22 mouse cellular contexts compared by ENCODE assay signal in the genomic region with DNA sequence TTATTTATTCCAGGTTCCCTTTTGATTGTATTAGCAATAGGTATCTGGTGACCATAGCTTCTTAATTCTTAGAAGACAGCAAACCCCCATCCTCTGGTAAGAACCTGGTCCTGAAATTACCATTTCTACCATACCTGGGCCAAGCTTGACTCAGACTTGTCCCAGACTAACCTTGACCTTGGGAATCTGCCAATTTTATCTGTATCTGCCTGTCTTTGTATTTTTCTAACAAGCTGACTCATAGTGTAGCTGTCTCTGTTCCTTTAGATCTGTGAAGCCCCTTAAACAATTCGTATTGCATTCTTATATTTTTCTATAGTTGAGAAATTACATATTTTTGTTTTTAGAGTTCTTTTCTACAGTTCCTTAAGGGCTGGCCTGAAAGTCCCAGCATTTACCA. TPM values are rescaled to one million over a fixed set of nuclear protein-coding genes. Genes with fewer than 3 reads are reported as not detected.
A peak's percentile ranks its signal among the peaks of the same experiment; 100 is the strongest.
DNase-seq lines count a peak whose midpoint lies in the region; ATAC-seq and TF ChIP-seq lines count a peak whose summit lies in the region.
"Had no signal": no experiment of that assay in that cellular context is flagged by ENCODE, and none has a peak within 500 bp of the region (broad histone marks: within the 10 kb centered on the region; RNA-seq: fewer than 3 reads in every experiment).

No protein-coding gene starts in this region.

- no peaks in the 10 kb centered on the region for H3K4me1 ChIP-seq in liver, adult 2 months (ENCODE audit: control insufficient read depth, insufficient read depth, low read length)
- no peaks in the 10 kb centered on the region for H3K4me1 ChIP-seq in liver, embryonic 11.5 days (replicated peaks; ENCODE audit: control insufficient read depth, insufficient read depth, low read length)
- H3K4me1 ChIP-seq in MEL (ENCODE audit: control insufficient read depth in 1 of 2, insufficient read depth in 2 of 2, low read length in 2 of 2), result peaks cover 21 to 22% of the 10 kb centered on the region in 2 experiments
- H3K4me1 ChIP-seq: embryonic facial prominence, embryonic 10.5 days; embryonic facial prominence, embryonic 12.5 days; forebrain, embryonic 13.5 days; forebrain, embryonic 15.5 days had no signal

- no peak for TF ChIP-seq POLR2A in liver, adult 2 months (IDR thresholded peaks at IDR 0.05; ENCODE audit: extremely low read depth, insufficient read depth, low read length)
- no peak for TF ChIP-seq POLR2A in MEL (IDR thresholded peaks at IDR 0.05; ENCODE audit: control insufficient read depth in 1 of 2, insufficient read depth in 1 of 2, low read depth in 1 of 2, low read length in 2 of 2, poor library complexity in 1 of 2)

- H3K4me3 ChIP-seq in liver, adult 2 months (ENCODE audit: insufficient read depth, low read depth, low read length), result no peak overlapping the region
- no peak overlapping the region for H3K4me3 ChIP-seq in liver, embryonic 11.5 days (ENCODE audit: low read depth, low read length)
- peak overlapping the region in 1 of 2 experiments; percentile 32; a peak in 1 of 4 replicates for H3K4me3 ChIP-seq in MEL (ENCODE audit: control insufficient read depth in 1 of 2, insufficient read depth in 1 of 2, low read depth in 2 of 2, low read length in 2 of 2)
- H3K4me3 ChIP-seq: embryonic facial prominence, embryonic 10.5 days; embryonic facial prominence, embryonic 12.5 days; forebrain, embryonic 13.5 days; forebrain, embryonic 15.5 days had no signal

- no peaks in the 10 kb centered on the region for H3K9me3 ChIP-seq in liver, embryonic 11.5 days (ENCODE audit: control insufficient read depth, low read length)
- no peaks in the 10 kb centered on the region for H3K9me3 ChIP-seq in MEL (replicated peaks; ENCODE audit: insufficient read depth, low read length)
- H3K9me3 ChIP-seq: embryonic facial prominence, embryonic 10.5 days; embryonic facial prominence, embryonic 12.5 days; forebrain, embryonic 13.5 days; forebrain, embryonic 15.5 days; G1E had no signal

- 51% methylated on average over 1 of the region's 1 CpGs for WGBS in liver, adult 2 months
- 37% methylated on average over 1 of the region's 1 CpGs for WGBS in liver, embryonic 11.5 days

- H3K27ac ChIP-seq in liver, adult 2 months (replicated peaks; ENCODE audit: insufficient read depth, low read depth, low read length), result no peak overlapping the region
- no peak overlapping the region for H3K27ac ChIP-seq in liver, embryonic 11.5 days (ENCODE audit: low read depth, low read length)
- peak overlapping the region; percentile 18 for H3K27ac ChIP-seq in MEL (ENCODE audit: control insufficient read depth, low read depth, low read length)
- H3K27ac ChIP-seq: embryonic facial prominence, embryonic 10.5 days; embryonic facial prominence, embryonic 12.5 days; forebrain, embryonic 13.5 days; forebrain, embryonic 15.5 days had no signal

- no peak overlapping the region for H3K9ac ChIP-seq in liver, adult 2 months (ENCODE audit: low read depth, low read length)
- H3K9ac ChIP-seq in liver, embryonic 11.5 days (ENCODE audit: low read depth, low read length), result no peak overlapping the region
- no peak overlapping the region; the same call in 1 of the 2 replicates for H3K9ac ChIP-seq in MEL (ENCODE audit: control insufficient read depth, low read depth, low read length, poor library complexity, severe bottlenecking)
- H3K9ac ChIP-seq: embryonic facial prominence, embryonic 12.5 days; forebrain, embryonic 13.5 days; forebrain, embryonic 15.5 days; forebrain, postnatal 0 days had no signal

- ATAC-seq in liver, embryonic 11.5 days (replicated peaks; ENCODE audit: low FRiP score), result no peak
- ATAC-seq: CD4-positive, CD25-positive, alpha-beta regulatory T cell, adult 4 months; forebrain, embryonic 13.5 days; forebrain, embryonic 15.5 days; forebrain, postnatal 0 days had no signal

- no peaks in the 10 kb centered on the region for H3K27me3 ChIP-seq in liver, adult 2 months (ENCODE audit: control insufficient read depth, insufficient read depth, low read length)
- no peaks in the 10 kb centered on the region for H3K27me3 ChIP-seq in liver, embryonic 11.5 days (replicated peaks; ENCODE audit: control insufficient read depth, insufficient read depth, low read length)
- H3K27me3 ChIP-seq in MEL (ENCODE audit: control insufficient read depth in 1 of 2, insufficient read depth in 2 of 2, low read length in 2 of 2), result no peaks in the 10 kb centered on the region
- H3K27me3 ChIP-seq: embryonic facial prominence, embryonic 12.5 days; forebrain, embryonic 15.5 days had no signal

- peak; percentile 82 to 94 for TF ChIP-seq EP300 in MEL (IDR thresholded peaks at IDR 0.05; ENCODE audit: low read depth in 1 of 2, low read length in 2 of 2)

- H3K36me3 ChIP-seq in liver, adult 2 months (ENCODE audit: control insufficient read depth, insufficient read depth, low read length), result no peaks in the 10 kb centered on the region
- no peaks in the 10 kb centered on the region for H3K36me3 ChIP-seq in liver, embryonic 11.5 days (ENCODE audit: control insufficient read depth, insufficient read depth, low read length)
- H3K36me3 ChIP-seq in MEL (ENCODE audit: control insufficient read depth in 1 of 2, insufficient read depth in 2 of 2, low read length in 2 of 2), result peaks cover 0 to 22% of the 10 kb centered on the region in 2 experiments; a peak in 2 of 4 replicates
- H3K36me3 ChIP-seq: embryonic facial prominence, embryonic 10.5 days; embryonic facial prominence, embryonic 12.5 days; forebrain, embryonic 15.5 days; G1E had no signal

- no peak for TF ChIP-seq CTCF in liver, adult 2 months (IDR thresholded peaks at IDR 0.05; ENCODE audit: low read depth, low read length)
- no peak for TF ChIP-seq CTCF in MEL (IDR thresholded peaks at IDR 0.05 in 2 of 3, conservative IDR thresholded peaks at IDR 0.05 in 1 of 3; ENCODE audit: control insufficient read depth in 1 of 3, insufficient read depth in 1 of 3, low read depth in 2 of 3, low read length in 3 of 3, poor library complexity in 1 of 3, severe bottlenecking in 1 of 3)

- peak; percentile 7 for DNase-seq in liver, adult 2 months (ENCODE audit: extremely low read depth, low read depth, low spot score)
- DNase-seq in liver, embryonic 11.5 days (ENCODE audit: low spot score), result no peak
- DNase-seq in 3T3-L1 (ENCODE audit: low read depth, low spot score) (peak; percentile 36), MEL (ENCODE audit: low read depth, low spot score) (peak; percentile 89)
- DNase-seq in left cerebral cortex, adult 9 months (ENCODE audit: low spot score in 2 of 2), result no peak
- DNase-seq: adrenal gland, adult 2 months; adrenal gland, postnatal 10 days; adrenal gland, postnatal 25 days; B cell, adult 2 months; cerebellum, adult 11 months; cerebellum, adult 2 months; cerebellum, adult 9-10 months; cerebellum, postnatal 10 days; cerebellum, postnatal 25 days; forebrain, postnatal 0 days had no signal

- H3K79me2 ChIP-seq in liver, adult 2 months (ENCODE audit: control insufficient read depth, insufficient read depth, low read length), result no peaks in the 10 kb centered on the region
- H3K79me2 ChIP-seq in MEL (ENCODE audit: control insufficient read depth, insufficient read depth, low read length, poor library complexity), result no peaks in the 10 kb centered on the region

- no peak for TF ChIP-seq RAD21 in MEL (IDR thresholded peaks at IDR 0.05; ENCODE audit: low read depth, low read length)

- no peak overlapping the region for H3K4me2 ChIP-seq in liver, embryonic 11.5 days
- H3K4me2 ChIP-seq: embryonic facial prominence, embryonic 12.5 days; forebrain, embryonic 13.5 days; forebrain, embryonic 15.5 days had no signal

TF ChIP-seq in MEL, 35 proteins besides CTCF, POLR2A, EP300 and RAD21:
- peak; percentile 62; the same call in 1 of the 2 replicates for TF ChIP-seq RCOR1 (IDR thresholded peaks at IDR 0.05; ENCODE audit: low read depth, low read length)
- TF ChIP-seq TAL1 (IDR thresholded peaks at IDR 0.05; ENCODE audit: low read length), result no peak
- peak; percentile 70 for TF ChIP-seq ETS1 (IDR thresholded peaks at IDR 0.05; ENCODE audit: low read depth, low read length)
- TF ChIP-seq GATA1 (IDR thresholded peaks at IDR 0.05; ENCODE audit: low read depth, low read length), result peak; percentile 71
- no peak for TF ChIP-seq HCFC1 (IDR thresholded peaks at IDR 0.05; ENCODE audit: low read depth, low read length)
- TF ChIP-seq TCF12 (IDR thresholded peaks at IDR 0.05; ENCODE audit: low read depth, low read length), result peak; percentile 73

RNA-seq across cellular contexts. Expression of gene Ptprn2, which starts 6.7 kb away (rescaled TPM):
- 0.13 TPM in 1 of 2 replicates, not detected in the other for total RNA-seq in liver, adult 2 months (2014; rRNA removed)
- polyA plus RNA-seq in liver, adult 2 months (2012; rRNA removed), result 0.06 TPM in 1 of 2 replicates, not detected in the other
- polyA plus RNA-seq in liver, embryonic 11.5 days (2014; fragmentation: Nextera tagmentation; extraction: Ambion mirVana), result 0.09 and 0.11 TPM in 2 replicates
- not detected in 2 replicates for total RNA-seq in MEL (2012; rRNA removed)
- polyA plus RNA-seq in MEL (2012; ENCODE audit: insufficient read depth in 1 of 2, insufficient read length in 2 of 2, low read depth in 1 of 2, low replicate concordance in 2 of 2, missing spikeins in 1 of 2), result not detected
- total RNA-seq: CH12.LX had no signal
- polyA plus RNA-seq: CD4-positive, CD25-positive, alpha-beta regulatory T cell, adult 4 months; G1E had no signal

Comparison
In these comparisons a context has a peak if more than half of its experiments do, and no peak if none do; other contexts are left out.
1. DNase-seq: peak in liver, adult 2 months (single experiment), 3T3-L1 (single experiment) and MEL (single experiment); none in liver, embryonic 11.5 days (single experiment) and left cerebral cortex, adult 9 months (0 of 2).